Mouse (Mus musculus) gastrocnemius, adult 8-10 months (tissue): Measurements from ENCODE around the gene Maml3. TPM values are rescaled to one million over a fixed set of nuclear protein-coding genes. Genes with fewer than 3 reads are reported as not detected.

Source experiments
- DNase-seq, 2 experiments: peaks; one replicate each; pipeline ENCODE4 v3.0.0; 2022; ENCODE audit warnings: low spot score in 2 of 2
- total RNA-seq, 4 experiments: library from RNA; stranded (reverse); gene quantifications; 2 replicates each; pipeline ENCODE4 v1.2.4; 2022

Maml3 gene
- total RNA-seq, 4 experiments from 2014 or later = 1.2 to 2.4 (median 1.8) TPM

GRCm38 (mm10) chr3:51671071-51671469 is 433.8 kb downstream of the Maml3 start:
- no peak for DNase-seq

GRCm38 (mm10) chr3:51670414-51671070 is 434.3 kb downstream of the Maml3 start:
- DNase-seq = no peak

GRCm38 (mm10) chr3:51668607-51669006 is 436.3 kb downstream of the Maml3 start:
- no peak for DNase-seq

GRCm38 (mm10) chr3:51662557-51662956 is 442.3 kb downstream of the Maml3 start:
- DNase-seq = no peak

- no peak for DNase-seq
Observed at GRCm38 (mm10) chr3:51661880-51662550, 442.9 kb downstream of the Maml3 start.

- no peak for DNase-seq
Observed at GRCm38 (mm10) chr3:51661376-51661775, 443.5 kb downstream of the Maml3 start.

- DNase-seq = no peak
Observed at GRCm38 (mm10) chr3:51660821-51661276, 444.0 kb downstream of the Maml3 start.

- DNase-seq = no peak
Observed at GRCm38 (mm10) chr3:51660060-51660459, 444.8 kb downstream of the Maml3 start, which contains the start of gene Mgst2. Gene Mgst2 (plus strand): TSS chr3:51660360.

GRCm38 (mm10) chr3:51659415-51659814 is 445.5 kb downstream of the Maml3 start:
- no peak for DNase-seq

GRCm38 (mm10) chr3:51654303-51655055 is 450.4 kb downstream of the Maml3 start:
- DNase-seq = no peak

- peak; percentile 4 to 43 for DNase-seq
Observed at GRCm38 (mm10) chr3:51652701-51653100, 452.2 kb downstream of the Maml3 start.

GRCm38 (mm10) chr3:51652292-51652691 is 452.6 kb downstream of the Maml3 start:
- DNase-seq = peak; percentile 52 to 54

GRCm38 (mm10) chr3:51651149-51651548 is 453.7 kb downstream of the Maml3 start:
- no peak for DNase-seq

GRCm38 (mm10) chr3:51649986-51650385 is 454.9 kb downstream of the Maml3 start:
- DNase-seq = no peak

- no peak for DNase-seq
Observed at GRCm38 (mm10) chr3:51649426-51649825, 455.4 kb downstream of the Maml3 start.

GRCm38 (mm10) chr3:51648037-51648664 is 456.7 kb downstream of the Maml3 start:
- DNase-seq = peak; percentile 43 to 60

GRCm38 (mm10) chr3:51647356-51647755 is 457.5 kb downstream of the Maml3 start:
- DNase-seq = no peak

GRCm38 (mm10) chr3:51646301-51646700 is 458.6 kb downstream of the Maml3 start:
- no peak for DNase-seq

GRCm38 (mm10) chr3:51645484-51645883 is 459.4 kb downstream of the Maml3 start:
- no peak for DNase-seq

GRCm38 (mm10) chr3:51638260-51638659 is 466.6 kb downstream of the Maml3 start:
- no peak for DNase-seq

GRCm38 (mm10) chr3:51637326-51637725 is 467.6 kb downstream of the Maml3 start:
- no peak for DNase-seq

- DNase-seq = no peak
Observed at GRCm38 (mm10) chr3:51636700-51637099, 468.2 kb downstream of the Maml3 start.
